Mouse (Mus musculus): ENCODE results near the gene Dgkh. TPM values are rescaled to one million over a fixed set of nuclear protein-coding genes. Genes with fewer than 3 reads are reported as not detected.

The Dgkh gene
- 1.2 TPM for polyA plus RNA-seq (2012; fragmentation: generic; extraction: Trizol)

DNA sequence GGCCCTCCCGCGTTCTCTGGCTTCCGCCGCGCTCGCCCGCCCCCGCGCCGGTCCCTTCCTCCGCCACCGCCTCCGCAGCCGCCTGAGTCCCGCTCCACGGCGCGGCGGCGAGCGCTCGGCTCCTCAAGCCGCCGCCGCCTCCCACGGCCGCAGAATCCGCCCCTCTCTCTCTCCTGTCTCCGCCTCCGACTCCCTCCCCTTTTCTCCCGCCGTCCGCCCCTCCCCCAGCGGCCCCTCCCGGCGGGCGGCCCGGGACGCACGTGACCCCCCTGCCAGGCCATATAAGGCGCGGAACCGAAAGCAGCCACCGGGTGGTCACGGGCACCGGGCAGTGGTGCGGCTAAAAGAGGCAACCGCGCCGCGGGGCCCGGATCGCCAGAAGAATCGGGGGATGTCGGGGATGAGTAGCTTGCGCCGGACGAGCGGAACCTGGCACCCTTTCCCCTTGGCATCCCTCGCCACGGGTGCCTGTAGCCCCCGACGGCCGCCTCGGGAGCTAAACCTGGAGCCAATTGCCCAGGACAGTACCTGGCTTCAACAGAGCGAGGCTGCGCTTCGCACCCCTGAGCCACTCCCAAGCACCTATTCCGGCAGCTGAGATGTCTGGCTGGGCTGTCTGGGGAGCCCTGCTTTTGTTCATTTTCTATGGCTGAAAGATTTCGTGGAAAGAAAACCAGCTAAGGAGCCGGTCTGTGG lies at the start of gene Dgkh:
Dgkh (minus strand) TSS at position 160 of the 696 bp plus-strand sequence.
- Histone ChIP-seq H3ac (ENCODE audit: control insufficient read depth, insufficient read length) (peak within 1 kb of the TSS; percentile 61), H3K27me3 (ENCODE audit: control insufficient read depth, insufficient read depth, insufficient read length) (no peaks in the 10 kb centered on the region), H3K4me3 (peak within 1 kb of the TSS; percentile 43), H3K4me2 (ENCODE audit: low read depth) (peak within 1 kb of the TSS; percentile 88), H3K79me2 (ENCODE audit: control insufficient read depth, insufficient read depth) (no peaks in the 10 kb centered on the region), H3K36me3 (ENCODE audit: control insufficient read depth, insufficient read depth) (no peaks in the 10 kb centered on the region)
- TF ChIP-seq SRF (IDR thresholded peaks at IDR 0.05; ENCODE audit: control insufficient read depth, insufficient read length, low read depth): peak; percentile 97
- TF ChIP-seq MYOD1 (IDR thresholded peaks at IDR 0.05; ENCODE audit: control insufficient read depth in 1 of 3, insufficient read length in 2 of 3, low read depth in 2 of 3): no peak
- no peak for TF ChIP-seq MYOG (IDR thresholded peaks at IDR 0.05; ENCODE audit: control insufficient read depth in 1 of 3, insufficient read depth in 1 of 3, insufficient read length in 2 of 3, low read depth in 2 of 3)
- TF ChIP-seq MAX (IDR thresholded peaks at IDR 0.05; ENCODE audit: low read depth): no peak
- TF ChIP-seq USF1 (IDR thresholded peaks at IDR 0.05; ENCODE audit: low read depth): peak; percentile 63
- no peak for TF ChIP-seq CEBPB (IDR thresholded peaks at IDR 0.05; ENCODE audit: insufficient read depth, poor library complexity, severe bottlenecking)
- peak; percentile 70 for TF ChIP-seq POLR2A (IDR thresholded peaks at IDR 0.05; ENCODE audit: insufficient read length, low read depth)

DNA sequence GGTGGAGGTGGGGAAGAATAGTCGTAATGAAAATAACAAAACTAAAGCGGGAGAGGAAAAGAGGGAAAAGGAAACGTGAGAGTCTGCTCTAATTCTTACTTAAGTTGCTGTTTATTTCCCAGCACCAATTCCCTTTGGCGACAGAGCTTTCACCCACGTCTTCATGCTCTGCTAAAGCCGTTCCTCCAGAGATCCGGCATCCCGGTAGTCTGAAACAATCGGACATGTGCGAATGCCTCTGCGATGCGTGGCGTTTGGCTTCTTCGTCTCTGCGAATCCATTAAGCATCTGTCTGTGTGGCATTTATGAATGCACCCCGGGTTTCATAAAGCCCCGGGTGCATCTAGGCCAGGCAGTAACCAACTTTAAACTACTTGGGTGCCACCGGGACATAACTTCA lies 44.6 kb upstream of the Dgkh start:
- H3K4me3 ChIP-seq: no peak overlapping the region

DNA sequence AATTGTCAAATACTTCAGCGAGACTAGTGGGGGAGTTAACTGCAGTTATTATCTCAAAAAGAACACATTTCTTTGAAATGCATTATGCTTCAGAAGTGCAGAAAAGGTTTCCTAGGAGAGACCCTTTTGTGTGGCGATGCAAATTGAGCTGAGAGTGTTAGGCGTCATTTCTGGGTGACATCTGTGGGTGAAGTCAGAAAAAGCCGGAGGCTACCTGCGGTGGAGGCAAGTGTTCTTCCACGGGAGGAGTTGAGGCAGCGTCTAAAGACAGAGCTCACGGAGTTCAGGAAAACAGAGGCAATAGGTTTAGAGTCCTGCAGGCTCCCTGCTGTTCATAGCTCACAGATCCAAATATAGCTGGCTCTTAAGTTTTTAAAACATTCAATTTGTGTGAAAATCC lies 44.1 kb upstream of the Dgkh start:
- Histone ChIP-seq H3K36me3 (ENCODE audit: control insufficient read depth, insufficient read depth) (no peaks in the 10 kb centered on the region), H3ac (ENCODE audit: control insufficient read depth, insufficient read length) (no peak overlapping the region), H3K27me3 (ENCODE audit: control insufficient read depth, insufficient read depth, insufficient read length) (peaks cover 21% of the 10 kb centered on the region), H3K4me2 (ENCODE audit: low read depth) (no peak overlapping the region), H3K4me3 (no peak overlapping the region), H3K79me2 (ENCODE audit: control insufficient read depth, insufficient read depth) (no peaks in the 10 kb centered on the region)
- no peak for TF ChIP-seq USF1 (IDR thresholded peaks at IDR 0.05; ENCODE audit: low read depth)
- TF ChIP-seq MYOG (IDR thresholded peaks at IDR 0.05; ENCODE audit: control insufficient read depth in 1 of 3, insufficient read depth in 1 of 3, insufficient read length in 2 of 3, low read depth in 2 of 3): no peak
- no peak for TF ChIP-seq TCF3 (IDR thresholded peaks at IDR 0.05; ENCODE audit: insufficient read length, low read depth)

More for the DNA sequence above, 44.6 kb upstream of the Dgkh start:
- no peaks in the 10 kb centered on the region for H3K79me2 ChIP-seq (ENCODE audit: control insufficient read depth, insufficient read depth)
- TF ChIP-seq SRF (IDR thresholded peaks at IDR 0.05; ENCODE audit: control insufficient read depth, insufficient read length, low read depth): no peak
- TF ChIP-seq MAX (IDR thresholded peaks at IDR 0.05; ENCODE audit: low read depth): no peak
- TF ChIP-seq TCF12 (IDR thresholded peaks at IDR 0.05; ENCODE audit: insufficient read depth, poor library complexity, severe bottlenecking): no peak
- H3K4me2 ChIP-seq (ENCODE audit: low read depth): no peak overlapping the region
- H3K27me3 ChIP-seq (ENCODE audit: control insufficient read depth, insufficient read depth, insufficient read length): peaks cover 17% of the 10 kb centered on the region
- H3K36me3 ChIP-seq (ENCODE audit: control insufficient read depth, insufficient read depth): no peaks in the 10 kb centered on the region
- no peak overlapping the region for H3ac ChIP-seq (ENCODE audit: control insufficient read depth, insufficient read length)

DNA sequence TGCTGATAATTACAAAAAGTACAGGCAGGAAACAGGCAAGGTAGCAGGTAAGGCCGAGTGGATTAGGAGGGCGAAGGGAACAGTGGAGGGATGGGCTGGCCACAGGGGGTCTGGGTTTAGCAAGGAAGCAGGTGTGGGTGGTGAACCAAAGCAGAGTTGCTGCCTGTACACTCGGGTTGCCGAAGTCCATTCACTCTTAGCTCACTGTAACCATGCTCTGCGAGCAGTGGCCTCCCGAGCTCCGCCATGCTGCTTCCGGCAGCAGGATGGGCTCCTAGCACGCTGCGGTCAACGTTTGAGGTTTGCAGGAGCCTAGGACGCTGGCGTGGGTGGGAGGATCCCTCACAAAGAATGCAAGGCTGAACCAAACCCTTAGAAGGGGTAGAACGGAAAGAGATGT lies 43.1 kb upstream of the Dgkh start:
- peaks cover 26% of the 10 kb centered on the region for H3K27me3 ChIP-seq (ENCODE audit: control insufficient read depth, insufficient read depth, insufficient read length)
- H3K36me3 ChIP-seq (ENCODE audit: control insufficient read depth, insufficient read depth): no peaks in the 10 kb centered on the region
- no peaks in the 10 kb centered on the region for H3K79me2 ChIP-seq (ENCODE audit: control insufficient read depth, insufficient read depth)
- TF ChIP-seq POLR2A (IDR thresholded peaks at IDR 0.05; ENCODE audit: insufficient read length, low read depth): no peak
- TF ChIP-seq TCF12 (IDR thresholded peaks at IDR 0.05; ENCODE audit: insufficient read depth, poor library complexity, severe bottlenecking): no peak
- no peak for TF ChIP-seq POLR2AphosphoS2 (IDR thresholded peaks at IDR 0.05; ENCODE audit: insufficient read length, low read depth)
- TF ChIP-seq SRF (IDR thresholded peaks at IDR 0.05; ENCODE audit: control insufficient read depth, insufficient read length, low read depth): no peak
- TF ChIP-seq MYOD1 (IDR thresholded peaks at IDR 0.05; ENCODE audit: control insufficient read depth in 1 of 3, insufficient read length in 2 of 3, low read depth in 2 of 3): no peak
- no peak for TF ChIP-seq MAX (IDR thresholded peaks at IDR 0.05; ENCODE audit: low read depth)
- no peak for TF ChIP-seq USF1 (IDR thresholded peaks at IDR 0.05; ENCODE audit: low read depth)
- no peak overlapping the region for H3K4me2 ChIP-seq (ENCODE audit: low read depth)
- no peak overlapping the region for H3ac ChIP-seq (ENCODE audit: control insufficient read depth, insufficient read length)
- H3K4me3 ChIP-seq: no peak overlapping the region

DNA sequence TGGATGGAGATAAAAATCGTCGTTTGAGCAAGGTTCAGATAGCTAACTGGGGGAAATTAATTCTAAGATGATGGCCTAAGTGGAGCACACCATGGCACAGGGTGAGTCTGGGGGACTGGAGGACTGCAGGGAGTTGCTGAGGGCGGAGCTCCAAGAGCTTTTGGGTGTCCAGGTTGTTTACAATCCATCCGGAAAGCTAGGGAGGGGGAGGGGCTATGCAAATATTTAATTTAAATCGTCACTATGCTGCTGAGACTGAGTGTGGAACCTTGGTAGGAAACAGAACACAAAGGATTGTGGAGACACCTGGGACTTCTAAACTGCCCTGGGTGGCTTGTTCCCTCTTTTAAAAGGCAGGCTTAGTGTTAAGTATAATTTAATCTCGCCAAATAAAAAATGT lies 42.6 kb upstream of the Dgkh start:
- TF ChIP-seq TCF12 (IDR thresholded peaks at IDR 0.05; ENCODE audit: insufficient read depth, poor library complexity, severe bottlenecking) (no peak), MYOD1 (IDR thresholded peaks at IDR 0.05; ENCODE audit: control insufficient read depth in 1 of 3, insufficient read length in 2 of 3, low read depth in 2 of 3) (no peak), MAX (IDR thresholded peaks at IDR 0.05; ENCODE audit: low read depth) (no peak), USF1 (IDR thresholded peaks at IDR 0.05; ENCODE audit: low read depth) (no peak), POLR2AphosphoS2 (IDR thresholded peaks at IDR 0.05; ENCODE audit: insufficient read length, low read depth) (no peak), MYOG (IDR thresholded peaks at IDR 0.05; ENCODE audit: control insufficient read depth in 1 of 3, insufficient read depth in 1 of 3, insufficient read length in 2 of 3, low read depth in 2 of 3) (no peak), REST (IDR thresholded peaks at IDR 0.05; ENCODE audit: insufficient read depth, insufficient read length) (no peak), POLR2A (IDR thresholded peaks at IDR 0.05; ENCODE audit: insufficient read length, low read depth) (no peak), E2F4 (IDR thresholded peaks at IDR 0.05; ENCODE audit: insufficient read depth) (no peak), TCF3 (IDR thresholded peaks at IDR 0.05; ENCODE audit: insufficient read length, low read depth) (no peak), CEBPB (IDR thresholded peaks at IDR 0.05; ENCODE audit: insufficient read depth, poor library complexity, severe bottlenecking) (no peak), SRF (IDR thresholded peaks at IDR 0.05; ENCODE audit: control insufficient read depth, insufficient read length, low read depth) (no peak)
- H3K79me2 ChIP-seq (ENCODE audit: control insufficient read depth, insufficient read depth): no peaks in the 10 kb centered on the region
- no peak overlapping the region for H3K4me3 ChIP-seq
- H3K27me3 ChIP-seq (ENCODE audit: control insufficient read depth, insufficient read depth, insufficient read length): peaks cover 26% of the 10 kb centered on the region
- no peak overlapping the region for H3K4me2 ChIP-seq (ENCODE audit: low read depth)
- no peak overlapping the region for H3ac ChIP-seq (ENCODE audit: control insufficient read depth, insufficient read length)
- no peaks in the 10 kb centered on the region for H3K36me3 ChIP-seq (ENCODE audit: control insufficient read depth, insufficient read depth)

All from myocyte (in vitro differentiated cells).